Mouse (Mus musculus): ENCODE results near the gene Mbd5. TPM values are rescaled to one million over a fixed set of nuclear protein-coding genes. Genes with fewer than 3 reads are reported as not detected.

The Mbd5 gene
- total RNA-seq, 2 experiments from 2014 or later = 36.0 to 40.2 TPM

- no peak for DNase-seq
- intact Hi-C loops (cut with DNase I) = no loop called here
- H3K4me3 ChIP-seq = no peak overlapping the region
- H3K27ac ChIP-seq = no peak overlapping the region
- no peak for TF ChIP-seq CTCF (IDR thresholded peaks at IDR 0.05)
Observed at GRCm38 (mm10) chr2:49050030-49050429, 100.7 kb downstream of the Mbd5 start.

- no peak for TF ChIP-seq CTCF (IDR thresholded peaks at IDR 0.05)
- Histone ChIP-seq H3K4me3 (no peak overlapping the region), H3K27ac (no peak overlapping the region)
- DNase-seq = no peak
- intact Hi-C loops (cut with DNase I) = no loop called here
Observed at GRCm38 (mm10) chr2:49067886-49068285, 118.6 kb downstream of the Mbd5 start.

GRCm38 (mm10) chr2:49084966-49085365, 135.7 kb downstream of the Mbd5 start:
- intact Hi-C loops (cut with DNase I) = no loop called here
- no peak overlapping the region; the same call in 1 of the 2 replicates for H3K27ac ChIP-seq
- no peak for TF ChIP-seq CTCF (IDR thresholded peaks at IDR 0.05)
- DNase-seq = no peak
- no peak overlapping the region for H3K4me3 ChIP-seq

DNA sequence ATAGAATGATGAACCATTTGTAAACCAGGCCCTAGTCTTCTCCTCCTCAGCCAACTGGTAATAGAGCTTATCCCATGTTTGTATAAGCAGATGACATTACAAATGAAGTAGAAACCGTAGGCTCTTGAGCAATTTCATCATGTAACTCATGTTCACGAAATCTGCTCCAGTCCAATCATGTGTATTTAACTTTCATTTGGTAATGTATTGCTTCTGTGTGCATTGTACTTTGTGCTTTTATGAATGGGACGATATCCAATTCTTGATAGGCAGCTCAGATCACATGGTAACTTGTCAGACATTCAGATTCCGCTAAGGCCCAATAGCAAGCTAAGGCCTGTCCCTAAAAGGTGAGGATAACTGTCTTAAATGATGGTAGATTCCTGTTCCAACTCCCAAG, 141.5 kb downstream of the Mbd5 start:
- DNase-seq = no peak
- TF ChIP-seq CTCF (IDR thresholded peaks at IDR 0.05) = no peak
- H3K4me3 ChIP-seq = no peak overlapping the region
- H3K27ac ChIP-seq = no peak overlapping the region
- intact Hi-C loops (cut with DNase I) = no loop called here

GRCm38 (mm10) chr2:49096765-49097164, 147.5 kb downstream of the Mbd5 start:
- Histone ChIP-seq H3K4me3 (no peak overlapping the region), H3K27ac (no peak overlapping the region)
- no peak for TF ChIP-seq CTCF (IDR thresholded peaks at IDR 0.05)
- intact Hi-C loops (cut with DNase I) = no loop called here
- no peak for DNase-seq

- no peak for TF ChIP-seq CTCF (IDR thresholded peaks at IDR 0.05)
- intact Hi-C loops (cut with DNase I) = no loop called here
- Histone ChIP-seq H3K4me3 (no peak overlapping the region), H3K27ac (no peak overlapping the region)
- no peak for DNase-seq
Observed at GRCm38 (mm10) chr2:49108906-49109305, 159.6 kb downstream of the Mbd5 start.

DNA sequence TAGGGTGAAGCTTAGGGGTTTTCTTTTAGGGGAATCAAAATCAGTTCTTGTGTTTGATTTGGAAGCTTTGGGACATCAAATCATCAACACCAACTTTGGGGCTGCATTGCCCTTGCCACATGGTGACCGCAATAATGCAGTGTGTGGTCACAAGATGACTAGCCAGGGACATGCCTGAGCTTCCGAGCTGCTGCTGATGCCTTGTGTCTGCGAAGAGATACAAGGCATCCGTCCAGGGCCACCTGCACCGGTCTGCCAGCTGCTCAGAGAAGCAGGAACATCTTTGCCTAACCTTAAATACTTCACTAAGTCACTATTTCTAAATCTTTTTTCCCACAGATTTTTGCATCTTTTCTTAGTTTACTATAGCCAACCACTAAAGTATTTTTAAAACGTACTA, 170.6 kb downstream of the Mbd5 start:
- no peak for DNase-seq
- no peak for TF ChIP-seq CTCF (IDR thresholded peaks at IDR 0.05)
- no peak overlapping the region for H3K4me3 ChIP-seq
- intact Hi-C loops (cut with DNase I) = no loop called here
- H3K27ac ChIP-seq = no peak overlapping the region

- DNase-seq = no peak
- intact Hi-C loops (cut with DNase I) = no loop called here
- Histone ChIP-seq H3K27ac (no peak overlapping the region), H3K4me3 (no peak overlapping the region)
- TF ChIP-seq CTCF (IDR thresholded peaks at IDR 0.05) = no peak
Observed at GRCm38 (mm10) chr2:49121603-49122002, 172.3 kb downstream of the Mbd5 start.

GRCm38 (mm10) chr2:49142186-49142585, 192.9 kb downstream of the Mbd5 start:
- intact Hi-C loops (cut with DNase I) = no loop called here
- Histone ChIP-seq H3K27ac (no peak overlapping the region), H3K4me3 (no peak overlapping the region)
- TF ChIP-seq CTCF (IDR thresholded peaks at IDR 0.05) = no peak
- DNase-seq = no peak

DNA sequence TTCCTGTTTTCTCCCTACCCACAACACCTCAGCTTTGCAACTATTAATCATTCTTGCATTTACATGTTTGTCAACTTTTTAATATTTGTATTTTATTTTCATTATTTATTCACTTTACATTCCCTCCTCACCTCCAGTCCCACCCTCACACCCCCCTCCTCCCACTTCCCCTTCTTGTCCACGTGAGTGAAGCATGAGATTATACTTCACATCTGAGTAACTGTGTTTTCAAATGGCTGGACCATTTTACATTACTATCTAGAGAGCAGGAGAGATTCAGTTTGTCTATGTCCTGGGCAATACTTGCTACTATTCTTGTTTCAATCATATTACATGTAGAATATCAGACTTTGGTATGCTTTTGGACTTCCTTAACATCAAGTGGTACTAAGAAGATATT, 204.3 kb downstream of the Mbd5 start:
- Histone ChIP-seq H3K4me3 (no peak overlapping the region), H3K27ac (no peak overlapping the region)
- intact Hi-C loops (cut with DNase I) = no loop called here
- DNase-seq = no peak
- TF ChIP-seq CTCF (IDR thresholded peaks at IDR 0.05) = no peak

GRCm38 (mm10) chr2:49160232-49160947, 211.1 kb downstream of the Mbd5 start:
- intact Hi-C loops (cut with DNase I) = no loop called here
- no peak overlapping the region for H3K27ac ChIP-seq
- DNase-seq = no peak
- no peak for TF ChIP-seq CTCF (IDR thresholded peaks at IDR 0.05)
- no peak overlapping the region for H3K4me3 ChIP-seq

DNA sequence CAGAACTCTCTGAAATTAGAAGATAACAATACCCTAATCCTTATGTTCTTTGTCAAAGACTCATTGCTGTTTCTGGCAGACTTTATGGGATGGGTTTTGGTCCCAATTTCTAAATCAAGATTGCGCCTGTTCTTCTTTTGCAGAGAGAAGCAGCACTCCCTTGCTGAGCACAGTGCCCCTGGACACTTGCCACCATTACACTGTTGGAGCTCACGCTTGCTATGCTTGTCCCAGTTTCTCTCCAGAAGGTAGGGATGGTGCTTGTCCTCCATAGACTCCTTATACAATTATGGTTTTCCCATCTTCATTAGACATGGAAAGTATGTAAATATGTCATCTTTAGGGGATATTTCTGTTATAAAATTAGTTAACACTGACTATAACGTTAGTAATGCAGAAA, 220.5 kb downstream of the Mbd5 start:
- Histone ChIP-seq H3K4me3 (no peak overlapping the region), H3K27ac (no peak overlapping the region)
- intact Hi-C loops (cut with DNase I) = no loop called here
- TF ChIP-seq CTCF (IDR thresholded peaks at IDR 0.05) = no peak
- DNase-seq = no peak

DNA sequence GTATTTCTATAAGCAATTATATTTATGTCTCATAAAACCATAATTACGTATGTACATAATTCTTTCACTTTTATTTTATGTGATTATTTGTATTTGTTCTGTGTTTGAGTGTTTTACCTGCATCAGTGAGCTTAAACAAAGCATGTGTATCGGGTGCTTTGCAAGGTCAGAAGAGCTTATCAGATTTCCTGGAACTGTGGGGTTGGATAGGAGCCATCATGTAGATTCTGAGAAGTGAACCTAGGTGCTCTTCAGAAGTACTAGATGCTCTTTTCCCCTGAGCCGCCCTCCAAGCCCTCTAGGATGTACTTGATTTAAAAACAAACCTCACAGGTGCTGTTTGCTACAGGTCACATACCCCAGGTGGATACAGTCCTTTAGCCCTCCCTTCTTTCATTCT, 227.7 kb downstream of the Mbd5 start:
- Histone ChIP-seq H3K4me3 (no peak overlapping the region), H3K27ac (no peak overlapping the region)
- TF ChIP-seq CTCF (IDR thresholded peaks at IDR 0.05) = no peak
- intact Hi-C loops (cut with DNase I) = no loop called here
- no peak for DNase-seq

- H3K27ac ChIP-seq = no peak overlapping the region
- H3K4me3 ChIP-seq = no peak overlapping the region
- DNase-seq = no peak
- intact Hi-C loops (cut with DNase I) = no loop called here
- no peak for TF ChIP-seq CTCF (IDR thresholded peaks at IDR 0.05)
Observed at GRCm38 (mm10) chr2:49190984-49191383, 241.7 kb downstream of the Mbd5 start.
